Mouse (Mus musculus): ENCODE data around the gene Sdhaf4.
"Not testable (repeated sequence)": the region's sequence is repeated elsewhere in the genome, so short reads cannot be mapped to it uniquely, and the experiment has no call there.

The Sdhaf4 gene

DNA sequence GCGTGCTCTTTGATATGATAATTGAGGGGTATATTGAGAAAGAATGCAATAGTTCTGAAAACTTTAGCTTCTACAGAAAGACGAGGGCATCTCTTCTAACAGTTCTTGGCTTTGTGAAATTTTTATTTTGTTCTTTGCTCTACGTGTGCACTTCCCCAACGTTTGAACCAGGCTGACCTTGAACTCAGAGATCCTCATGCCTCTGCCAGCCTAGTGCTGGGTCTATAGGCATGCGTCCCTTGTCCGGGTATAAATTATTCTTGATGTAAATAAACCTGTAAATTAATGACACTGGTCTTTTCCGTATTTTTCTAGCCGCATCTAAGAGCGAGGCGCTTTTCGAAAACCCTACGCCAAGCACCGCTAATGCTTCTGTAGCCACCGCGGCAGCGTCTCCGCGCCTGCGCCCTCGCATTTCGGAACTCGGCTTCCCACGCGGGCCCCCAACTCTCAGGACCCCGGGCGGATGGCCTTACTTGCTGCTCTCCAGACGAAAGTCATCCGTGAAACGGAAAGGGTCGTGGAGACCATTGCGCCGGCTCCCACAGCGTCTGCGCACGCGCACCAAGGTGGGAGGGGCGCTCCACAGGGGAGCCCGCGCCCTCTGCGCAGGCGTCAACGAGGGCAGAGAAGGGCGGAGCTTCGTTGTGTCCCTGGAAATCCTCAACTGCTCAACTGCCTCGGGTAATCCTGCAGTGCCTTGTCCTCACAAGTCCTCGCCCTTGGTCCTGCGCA lies at the start of gene Sdhaf4:
Gene Sdhaf4, minus strand, starts transcription at position 587 of the 735 bp plus-strand sequence.
- in situ Hi-C loops (cut with MseI, MboI) = loop anchor here in 1 of 2 experiments (10.0 kb wide), 1 partner anchor 90 kb away; no protein-coding TSS in a partner anchor

GRCm38 (mm10) chr1:24046730-24047510 lies 41.5 kb upstream of the Sdhaf4 start:
- in situ Hi-C loops (cut with MseI, MboI) = no loop called here

DNA sequence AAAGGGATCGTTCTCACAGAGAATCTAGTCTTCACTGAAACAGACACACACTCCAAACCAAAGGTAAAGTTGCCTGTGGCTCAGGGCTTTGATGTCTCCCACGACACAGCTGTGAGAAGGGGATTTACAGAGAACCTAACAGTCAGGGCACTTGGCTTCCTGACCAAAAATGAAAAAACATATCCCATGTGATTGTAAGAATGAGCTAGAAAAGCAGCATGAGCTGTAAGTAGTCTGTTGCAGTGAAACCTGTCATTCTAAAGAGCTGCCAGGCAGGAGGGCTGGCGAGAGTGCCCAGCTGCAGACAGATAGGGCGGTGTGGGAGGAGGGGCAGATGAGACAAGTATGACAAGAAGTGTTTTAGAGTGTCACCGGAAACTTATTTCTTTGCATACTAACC lies 40.2 kb upstream of the Sdhaf4 start:
- in situ Hi-C loops (cut with MseI, MboI) = no loop called here

- in situ Hi-C loops (cut with MseI, MboI) = no loop called here
These were observed 37.6 kb upstream of the Sdhaf4 start for GRCm38 (mm10) chr1:24043007-24043406.

GRCm38 (mm10) chr1:24033759-24034423 lies 28.4 kb upstream of the Sdhaf4 start:
- in situ Hi-C loops (cut with MseI, MboI) = no loop called here

- in situ Hi-C loops (cut with MseI, MboI) = no loop called here
These were observed 5.4 kb upstream of the Sdhaf4 start for GRCm38 (mm10) chr1:24010821-24011220.

DNA sequence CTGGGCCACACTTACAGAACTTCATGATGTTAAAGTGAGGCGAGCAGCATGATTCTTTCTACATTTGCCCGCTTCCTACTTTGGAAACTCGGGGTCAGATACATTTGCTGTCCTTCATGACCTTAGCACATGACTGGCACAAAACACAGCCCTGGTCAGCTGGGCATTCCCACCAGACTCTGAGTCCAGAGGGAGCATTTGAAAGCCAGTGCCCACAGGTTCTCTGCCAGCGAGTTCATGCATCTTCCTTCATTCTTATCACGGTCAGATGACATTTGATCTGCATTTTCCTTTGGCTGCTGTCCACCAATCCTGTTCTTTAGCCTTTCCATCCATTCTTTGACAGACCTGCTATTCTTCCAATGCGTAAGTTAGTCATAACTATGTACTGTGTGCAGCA lies 4.6 kb upstream of the Sdhaf4 start:
- in situ Hi-C loops (cut with MseI, MboI) = no loop called here

GRCm38 (mm10) chr1:24007621-24008020 lies 2.2 kb upstream of the Sdhaf4 start:
- in situ Hi-C loops (cut with MseI, MboI) = loop anchor here in 1 of 2 experiments (10.0 kb wide), 1 partner anchor 93 kb away; no protein-coding TSS in a partner anchor

DNA sequence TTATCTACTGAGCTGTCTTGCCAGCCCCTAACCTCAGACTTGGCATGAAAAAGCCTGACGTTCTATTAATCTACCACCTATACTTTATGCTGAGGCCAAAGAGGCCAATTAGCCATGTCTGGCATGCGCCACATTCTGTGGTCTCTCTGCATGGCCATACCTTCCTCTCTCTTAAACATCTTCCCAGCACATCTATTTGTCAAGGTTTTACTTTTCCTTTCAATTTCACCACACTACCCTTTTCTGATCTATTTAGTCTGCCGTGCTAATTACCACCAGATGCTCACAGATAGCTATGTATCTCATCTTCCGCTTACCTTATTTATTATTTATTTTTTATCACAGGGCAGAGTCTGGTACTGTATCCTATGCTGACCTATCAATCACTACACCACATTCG lies 6.1 kb downstream of the Sdhaf4 start:
- in situ Hi-C loops (cut with MseI, MboI) = no loop called here

DNA sequence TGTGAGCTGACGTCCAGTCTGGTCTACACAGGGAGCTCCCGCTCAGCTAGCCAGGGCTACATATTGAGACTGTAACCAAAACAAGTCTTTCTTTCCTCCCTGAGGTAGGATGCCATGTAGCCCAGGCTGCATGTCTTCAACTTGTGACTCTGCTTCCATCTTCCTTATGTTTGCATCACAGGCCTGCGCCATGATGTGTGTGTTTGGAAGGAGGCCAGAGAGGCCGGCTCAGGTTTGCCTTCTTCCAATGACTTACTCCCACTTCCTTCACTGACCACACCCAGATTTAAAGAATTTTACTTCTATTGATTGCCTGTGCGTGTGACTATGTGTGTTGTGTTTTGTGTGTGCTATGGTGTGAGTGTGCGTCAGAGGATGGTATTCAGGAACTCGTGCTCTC lies 6.6 kb downstream of the Sdhaf4 start:
- in situ Hi-C loops (cut with MseI, MboI) = no loop called here

DNA sequence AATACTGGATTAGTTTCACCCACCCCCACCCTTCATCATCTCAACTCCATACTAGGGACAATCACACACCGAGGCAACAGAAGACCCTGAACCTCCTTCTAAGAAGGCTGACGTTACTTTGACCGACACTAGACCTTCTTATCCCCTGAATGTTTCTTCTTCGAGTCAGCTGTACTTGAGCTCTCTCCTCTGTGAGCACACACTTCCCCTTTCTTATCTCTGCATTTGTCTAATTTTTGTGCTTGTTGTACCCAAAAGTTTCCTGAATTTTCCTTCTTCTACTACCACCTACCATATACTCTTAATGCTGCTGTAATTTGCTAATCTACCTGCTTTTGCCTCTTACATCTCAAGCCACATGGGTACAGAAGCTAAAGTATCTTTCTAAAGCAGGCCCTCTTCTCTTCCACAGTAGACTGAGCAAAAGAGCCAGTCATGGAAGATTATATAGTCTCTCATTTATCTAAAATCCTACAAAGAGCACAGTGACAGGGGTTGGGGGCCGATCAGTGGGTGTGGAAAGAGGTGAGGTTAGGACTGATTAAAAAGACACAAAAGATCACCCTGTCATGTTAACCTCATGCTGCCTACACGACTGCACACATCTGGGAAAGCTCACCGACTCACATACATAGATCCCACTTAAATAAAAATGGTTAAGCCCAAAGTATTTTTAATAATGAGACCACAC lies 7.2 kb downstream of the Sdhaf4 start:
- in situ Hi-C loops (cut with MseI, MboI) = no loop called here

GRCm38 (mm10) chr1:23997493-23997892 lies 8.0 kb downstream of the Sdhaf4 start:
- in situ Hi-C loops (cut with MseI, MboI) = no loop called here

- in situ Hi-C loops (cut with MseI, MboI) = no loop called here
These were observed 10.0 kb downstream of the Sdhaf4 start for GRCm38 (mm10) chr1:23995420-23995819.

GRCm38 (mm10) chr1:23983118-23983517 lies 22.3 kb downstream of the Sdhaf4 start:
- in situ Hi-C loops (cut with MseI, MboI) = no loop called here

DNA sequence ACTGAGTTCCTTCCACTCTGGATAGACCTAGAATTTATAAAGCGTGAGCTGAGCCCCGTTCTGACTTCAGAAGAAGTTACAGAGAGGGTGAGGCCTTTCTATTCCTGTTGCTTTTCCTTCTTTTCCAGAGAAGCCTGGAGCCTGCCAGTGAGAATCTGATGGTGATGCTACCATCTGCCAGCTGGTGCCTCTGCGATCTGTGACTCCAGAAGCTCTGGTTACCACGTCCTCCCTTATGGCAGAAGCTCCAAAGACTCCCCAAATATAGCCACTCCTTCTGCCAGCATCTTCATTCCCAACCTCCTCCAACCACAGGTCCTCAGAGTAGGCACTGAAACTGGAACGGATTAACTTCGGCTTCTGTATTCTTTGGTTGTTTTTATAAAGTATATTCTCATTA lies 27.2 kb downstream of the Sdhaf4 start:
- in situ Hi-C loops (cut with MseI, MboI) = no loop called here

DNA sequence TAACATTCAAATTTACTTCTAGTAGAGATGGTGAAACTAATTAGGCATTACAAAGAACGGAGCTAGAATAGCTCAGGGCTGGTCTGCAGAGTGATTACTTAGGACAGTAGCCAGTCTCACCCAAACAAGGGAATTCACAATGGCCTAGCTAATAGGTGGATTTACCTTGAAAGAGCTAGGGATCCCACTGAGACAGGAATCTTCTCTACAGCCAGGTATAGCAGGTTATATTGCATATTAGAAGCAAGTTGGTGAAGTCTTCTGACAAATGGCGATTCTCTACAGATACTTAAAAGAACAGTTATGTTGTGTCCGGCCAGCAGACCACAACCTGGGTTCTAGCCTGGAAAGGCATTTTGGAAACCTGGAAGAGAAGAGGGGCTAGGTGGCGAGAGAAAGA lies 34.3 kb downstream of the Sdhaf4 start:
- in situ Hi-C loops (cut with MseI, MboI) = not testable (repeated sequence)

GRCm38 (mm10) chr1:23968027-23968725 lies 37.3 kb downstream of the Sdhaf4 start:
- in situ Hi-C loops (cut with MseI, MboI) = no loop called here

- in situ Hi-C loops (cut with MseI, MboI) = no loop called here
These were observed 39.2 kb downstream of the Sdhaf4 start for GRCm38 (mm10) chr1:23966226-23966625.

GRCm38 (mm10) chr1:23959415-23959732 lies 46.1 kb downstream of the Sdhaf4 start:
- in situ Hi-C loops (cut with MseI, MboI) = no loop called here

DNA sequence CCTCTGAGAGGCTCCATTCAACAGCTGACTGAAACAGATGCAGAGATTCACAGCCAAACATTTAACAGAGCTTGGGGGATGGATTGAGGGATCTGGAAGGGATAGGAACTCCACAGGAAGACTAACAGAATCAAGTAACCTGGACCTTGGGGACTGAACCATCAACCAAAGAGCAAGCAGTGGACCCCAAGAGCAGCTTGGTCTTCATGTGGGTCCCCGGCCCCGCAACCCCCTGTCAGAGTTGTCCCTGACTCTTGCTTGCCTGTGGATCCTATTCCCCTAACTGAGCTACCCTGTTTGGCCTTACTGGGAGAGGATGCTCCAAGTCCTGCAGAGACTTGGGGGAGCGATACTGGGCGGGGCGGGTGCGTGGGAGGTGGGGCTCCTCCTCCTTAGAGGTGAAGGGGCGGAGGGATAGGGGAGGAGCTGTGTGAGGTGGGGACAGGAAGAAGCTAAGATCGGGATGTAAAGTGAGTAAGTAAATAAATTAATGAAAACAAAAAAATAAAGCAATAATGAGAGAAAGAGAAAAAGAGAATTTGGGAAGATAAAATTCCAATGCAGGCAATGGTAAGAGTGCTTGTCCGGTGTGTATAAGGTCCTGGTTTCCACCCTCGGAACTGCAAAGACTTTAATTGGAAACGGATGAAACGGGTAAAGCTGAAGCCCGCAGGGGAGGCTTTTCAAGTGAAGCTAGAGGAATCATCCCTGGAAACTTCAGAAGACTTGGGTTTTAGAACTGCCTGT lies 46.6 kb downstream of the Sdhaf4 start:
- in situ Hi-C loops (cut with MseI, MboI) = no loop called here

GRCm38 (mm10) chr1:23958101-23958500 lies 47.4 kb downstream of the Sdhaf4 start:
- in situ Hi-C loops (cut with MseI, MboI) = no loop called here

Data from mouse trophoblast stem cell (cell line).